Mouse (Mus musculus) embryonic facial prominence, embryonic 14.5 days (tissue): Measurements from ENCODE around the gene Vps13d. TPM values are rescaled to one million over a fixed set of nuclear protein-coding genes. Genes with fewer than 3 reads are reported as not detected.

Experiments used
- ATAC-seq: fragments of 200-750 bp; cut with Nextera tagmentation; 2 replicates; pipeline ENCODE4 v1.8.0; 2017; ENCODE audit warnings: low read depth, moderate number of reproducible peaks, moderate TSS enrichment
- DNase-seq: peaks from one replicate; pipeline ENCODE4 v3.0.0-alpha.2; 2015; ENCODE audit warnings: low spot score
- H3K27ac ChIP-seq: fragments of 300-500 bp; sonication (generic); replicated peaks from 2 replicates; pipeline ENCODE4 v1.5.1; 2014; ENCODE audit warnings: low read depth, mild to moderate bottlenecking, low read length, moderate library complexity
- H3K27me3 ChIP-seq: fragments of 300-500 bp; sonication (generic); replicated peaks from 2 replicates; pipeline ENCODE4 v1.6.1; 2014; ENCODE audit warnings: low read length; ENCODE audit not compliant: control insufficient read depth, insufficient read depth
- H3K36me3 ChIP-seq: fragments of 300-500 bp; sonication (generic); 2 replicates; pipeline ENCODE4 v1.6.1; 2014; ENCODE audit warnings: low read length, mixed read lengths; ENCODE audit not compliant: control insufficient read depth, insufficient read depth
- H3K4me1 ChIP-seq: fragments of 300-500 bp; sonication (generic); 2 replicates; pipeline ENCODE4 v1.6.1; 2014; ENCODE audit warnings: antibody characterized with exemption, low read length; ENCODE audit not compliant: control insufficient read depth, insufficient read depth
- H3K4me2 ChIP-seq: fragments of 300-500 bp; sonication (generic); 2 replicates; pipeline ENCODE4 v1.6.1; 2014; ENCODE audit warnings: low read depth, mild to moderate bottlenecking, low read length, moderate library complexity, mixed read lengths
- H3K4me3 ChIP-seq: fragments of 300-500 bp; sonication (generic); 2 replicates; pipeline ENCODE4 v1.5.1; 2014; ENCODE audit warnings: low read depth, mild to moderate bottlenecking, low read length
- H3K9ac ChIP-seq: fragments of 300-500 bp; sonication (generic); 2 replicates; pipeline ENCODE4 v1.6.1; 2014; ENCODE audit warnings: low read depth, mild to moderate bottlenecking, low read length, moderate library complexity, mixed read lengths
- H3K9me3 ChIP-seq: fragments of 300-500 bp; sonication (generic); 2 replicates; pipeline ENCODE4 v1.6.1; 2016; ENCODE audit warnings: low read length; ENCODE audit not compliant: control insufficient read depth
- WGBS: fragments of 180-500 bp; shearing (Covaris S2); extraction: QIAGEN DNeasy Blood & Tissue Kit; methylation state at CpG from one replicate; pipeline ENCODE4 v1.1.7; 2014; 5-methylcytosine and 5-hydroxymethylcytosine counted together
- polyA plus RNA-seq: library from polyadenylated mRNA; unstranded; fragments of >200 nt; fragmentation: Nextera tagmentation; extraction: Ambion mirVana; gene quantifications from 2 replicates; pipeline ENCODE4 v1.2.1, GENCODE M21; 2014

Gene Vps13d
- polyA plus RNA-seq, 1 experiment from 2014 or later: 14.5 TPM

DNA sequence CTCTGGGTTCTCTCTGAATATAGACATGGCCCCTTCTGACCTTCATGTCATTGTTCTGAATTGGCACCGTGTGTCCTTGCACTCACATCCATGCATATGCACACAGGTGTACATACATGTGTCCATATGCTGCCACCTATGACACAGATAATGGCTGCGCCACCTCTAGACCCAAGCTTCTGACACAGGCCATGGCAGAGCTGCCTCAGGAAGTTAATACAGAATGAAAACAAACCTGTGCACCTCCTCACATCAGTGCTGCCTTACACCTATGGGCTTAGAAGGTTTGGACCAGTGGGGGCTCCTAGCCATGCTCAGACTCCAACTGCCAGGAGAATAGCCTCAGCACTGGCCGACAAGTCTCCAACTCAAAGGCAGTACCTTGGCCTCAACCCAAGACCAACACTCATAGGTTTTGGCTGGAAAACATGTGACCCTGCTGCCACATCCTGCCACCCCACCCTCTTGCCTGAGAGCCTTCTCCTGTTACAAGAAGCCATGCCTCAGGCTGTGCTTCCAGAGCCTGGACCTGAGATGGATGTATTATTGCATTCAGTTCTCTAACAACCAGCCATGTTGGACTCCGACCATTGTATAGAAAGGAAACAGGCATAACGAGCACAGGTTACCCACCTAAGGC, 34.8 kb upstream of the Vps13d start:
- ATAC-seq: no peak
- Histone ChIP-seq H3K9ac (no peak overlapping the region), H3K4me2 (no peak overlapping the region), H3K4me3 (no peak overlapping the region), H3K36me3 (no peaks in the 10 kb centered on the region), H3K27ac (no peak overlapping the region), H3K27me3 (no peaks in the 10 kb centered on the region), H3K4me1 (peaks cover 4% of the 10 kb centered on the region; the same call in 1 of the 2 replicates), H3K9me3 (no peaks in the 10 kb centered on the region)
- no peak for DNase-seq
- WGBS: 81% methylated on average over 5 of the region's 5 CpGs

DNA sequence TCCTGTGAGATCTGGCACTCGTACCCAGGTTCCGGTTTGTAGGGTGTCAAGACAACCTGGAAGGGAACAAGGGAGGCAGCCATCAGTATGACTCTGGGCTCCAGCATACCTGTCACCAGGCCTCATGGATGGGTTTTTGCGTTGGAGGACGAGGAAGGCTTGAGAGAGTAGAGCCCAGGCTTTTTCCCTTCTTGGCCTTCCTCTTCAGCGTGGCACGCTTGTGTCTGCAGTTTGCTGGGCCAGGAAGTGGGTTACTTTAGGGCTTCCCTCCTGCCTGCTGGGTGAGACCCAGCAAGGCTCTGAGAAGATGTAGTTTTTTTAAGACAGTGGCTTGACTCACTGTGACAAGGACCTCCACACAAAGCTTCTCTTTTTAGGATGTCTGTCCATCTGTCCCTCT, 34.2 kb upstream of the Vps13d start:
- H3K9ac ChIP-seq: no peak overlapping the region
- no peaks in the 10 kb centered on the region for H3K9me3 ChIP-seq
- no peak overlapping the region for H3K4me3 ChIP-seq
- WGBS: 87% methylated on average over 6 of the region's 6 CpGs
- H3K27ac ChIP-seq: no peak overlapping the region
- no peaks in the 10 kb centered on the region for H3K27me3 ChIP-seq
- H3K4me1 ChIP-seq: peaks cover 4% of the 10 kb centered on the region; the same call in 1 of the 2 replicates
- no peak for DNase-seq
- H3K4me2 ChIP-seq: no peak overlapping the region
- no peak for ATAC-seq
- no peaks in the 10 kb centered on the region for H3K36me3 ChIP-seq

DNA sequence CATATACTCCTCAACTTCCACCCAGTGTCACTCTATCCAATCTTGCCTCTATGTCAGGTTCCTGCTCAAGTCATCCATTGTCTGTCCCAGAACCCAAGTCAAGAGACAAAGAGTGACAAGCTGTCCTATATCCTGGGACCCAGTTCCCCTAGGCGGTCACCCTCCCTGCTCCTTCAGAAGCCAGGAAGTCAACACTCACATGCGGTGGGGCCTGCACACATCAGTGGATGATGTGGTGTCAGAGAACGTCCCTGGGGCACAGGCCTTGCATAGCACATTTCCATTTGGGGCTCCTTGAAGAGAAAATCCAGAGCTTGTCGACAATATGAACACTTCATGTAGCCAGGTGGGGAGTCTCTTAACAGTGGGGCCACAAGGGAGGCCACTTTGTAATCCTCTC, 29.8 kb upstream of the Vps13d start:
- ATAC-seq: no peak
- Histone ChIP-seq H3K4me3 (no peak overlapping the region), H3K4me1 (no peaks in the 10 kb centered on the region), H3K9ac (no peak overlapping the region), H3K27me3 (no peaks in the 10 kb centered on the region), H3K36me3 (no peaks in the 10 kb centered on the region), H3K27ac (no peak overlapping the region), H3K9me3 (no peaks in the 10 kb centered on the region), H3K4me2 (no peak overlapping the region)
- DNase-seq: no peak
- WGBS: 86% methylated on average over 4 of the region's 4 CpGs

DNA sequence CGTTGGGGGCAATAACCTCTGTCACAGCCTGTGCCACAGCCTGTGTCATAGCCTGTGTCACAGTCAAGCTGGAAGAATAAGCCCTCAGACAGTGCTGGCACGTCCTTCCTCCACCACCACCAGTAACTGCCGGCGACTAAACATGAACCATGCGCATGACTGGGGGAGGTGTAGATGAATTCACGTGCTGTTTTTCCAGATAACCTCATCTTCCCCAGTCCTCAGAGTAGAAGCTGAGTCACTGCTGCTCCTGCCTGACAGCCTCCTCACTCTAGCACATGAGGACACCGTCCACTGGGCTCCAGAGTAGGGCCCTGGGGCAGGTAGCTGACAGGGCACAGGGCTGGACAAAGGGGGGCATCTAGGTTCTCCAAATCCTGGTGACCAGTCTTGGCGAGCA, 27.3 kb upstream of the Vps13d start:
- Histone ChIP-seq H3K4me3 (no peak overlapping the region), H3K36me3 (no peaks in the 10 kb centered on the region), H3K4me2 (no peak overlapping the region), H3K9me3 (no peaks in the 10 kb centered on the region), H3K27ac (no peak overlapping the region), H3K27me3 (no peaks in the 10 kb centered on the region), H3K4me1 (no peaks in the 10 kb centered on the region), H3K9ac (no peak overlapping the region)
- no peak for ATAC-seq
- 72% methylated on average over 8 of the region's 8 CpGs for WGBS
- no peak for DNase-seq

DNA sequence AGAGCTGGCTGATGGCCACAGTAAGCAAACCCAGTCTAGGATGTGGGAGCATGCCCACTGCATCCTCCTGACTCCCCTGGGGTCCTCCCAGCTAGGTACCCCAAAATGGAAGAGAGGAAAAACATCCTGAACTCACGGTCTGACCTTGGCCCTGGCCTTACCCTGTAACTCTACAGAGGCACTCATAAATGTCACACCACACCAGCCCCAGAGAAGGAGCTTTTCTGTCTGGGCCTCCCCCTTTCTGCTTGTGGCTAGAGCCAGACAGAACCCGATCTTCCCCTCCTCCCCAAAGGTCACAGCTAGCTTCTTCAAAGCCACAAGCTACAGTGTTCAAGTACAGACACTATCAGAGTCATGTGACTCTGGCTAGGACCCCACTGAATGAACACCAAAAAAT, 26.6 kb upstream of the Vps13d start:
- DNase-seq (no peak), ATAC-seq (no peak)
- H3K27ac ChIP-seq: no peak overlapping the region
- H3K9ac ChIP-seq: no peak overlapping the region
- no peaks in the 10 kb centered on the region for H3K9me3 ChIP-seq
- no peaks in the 10 kb centered on the region for H3K27me3 ChIP-seq
- H3K4me2 ChIP-seq: no peak overlapping the region
- 59% methylated on average over 2 of the region's 2 CpGs for WGBS
- no peaks in the 10 kb centered on the region for H3K36me3 ChIP-seq
- H3K4me1 ChIP-seq: no peaks in the 10 kb centered on the region
- H3K4me3 ChIP-seq: no peak overlapping the region

DNA sequence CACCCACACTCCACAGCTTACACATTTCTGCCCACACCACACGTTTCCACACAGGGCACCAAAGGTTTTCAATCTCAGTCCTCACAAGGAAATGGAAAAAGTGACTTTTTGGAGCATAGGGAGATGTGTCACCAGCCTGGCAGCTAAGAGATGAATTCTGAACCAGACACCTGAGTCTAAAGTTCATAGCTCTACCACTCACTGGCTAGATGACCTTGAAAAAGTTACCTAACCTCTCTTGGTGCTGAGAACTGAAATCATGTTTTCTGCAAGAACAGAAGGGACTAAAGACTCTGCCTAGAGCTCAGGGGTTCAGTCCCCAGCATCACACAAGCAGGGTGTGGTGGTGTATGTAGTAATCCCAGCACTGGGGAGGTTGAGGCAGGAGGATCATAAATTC, 25.2 kb upstream of the Vps13d start:
- DNase-seq (no peak), ATAC-seq (no peak)
- no peak overlapping the region for H3K9ac ChIP-seq
- H3K27ac ChIP-seq: no peak overlapping the region
- H3K4me1 ChIP-seq: no peaks in the 10 kb centered on the region
- H3K36me3 ChIP-seq: no peaks in the 10 kb centered on the region
- 63% methylated on average over 1 of the region's 1 CpGs for WGBS
- no peak overlapping the region for H3K4me3 ChIP-seq
- H3K9me3 ChIP-seq: no peaks in the 10 kb centered on the region
- H3K27me3 ChIP-seq: no peaks in the 10 kb centered on the region
- H3K4me2 ChIP-seq: no peak overlapping the region

DNA sequence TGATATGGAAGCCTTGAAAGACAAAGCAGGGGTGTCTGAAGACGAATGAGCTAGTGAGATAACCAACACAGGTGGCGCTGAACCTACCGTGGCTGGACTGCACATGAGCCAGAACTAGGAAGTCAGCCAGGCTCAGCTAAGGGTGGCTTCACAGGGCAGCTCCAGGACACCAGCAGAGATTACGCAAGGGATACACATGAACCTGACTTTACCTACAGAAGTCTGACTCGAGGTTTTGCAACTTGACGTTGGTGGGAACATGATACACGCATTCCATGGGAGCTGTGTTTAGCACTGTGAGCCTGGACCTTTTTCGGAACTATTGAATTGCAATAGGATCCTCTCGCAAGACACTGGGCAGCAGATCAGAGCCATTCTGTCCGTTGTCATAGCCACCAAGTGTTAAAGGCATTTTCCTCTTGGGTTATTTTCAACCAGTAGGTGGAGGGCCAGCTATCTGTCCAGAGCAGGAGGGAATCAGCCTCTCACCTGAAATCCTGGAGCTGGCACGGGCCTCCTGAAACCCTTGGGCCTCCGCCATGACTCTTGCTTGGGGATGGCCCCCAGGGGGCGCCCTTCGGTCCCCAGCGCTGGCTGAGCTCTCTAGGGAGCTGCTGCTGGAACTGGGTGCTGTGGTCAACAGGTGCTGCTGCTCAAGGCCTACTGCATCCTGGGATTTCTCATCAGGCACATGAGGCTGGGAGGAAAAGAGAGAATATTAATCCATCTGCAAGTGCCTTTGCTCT, 24.6 kb upstream of the Vps13d start:
- DNase-seq (no peak), ATAC-seq (no peak)
- Histone ChIP-seq H3K9ac (no peak overlapping the region), H3K4me2 (no peak overlapping the region), H3K27me3 (no peaks in the 10 kb centered on the region), H3K27ac (no peak overlapping the region), H3K36me3 (no peaks in the 10 kb centered on the region), H3K9me3 (no peaks in the 10 kb centered on the region), H3K4me1 (no peaks in the 10 kb centered on the region), H3K4me3 (no peak overlapping the region)
- 53% methylated on average over 15 of the region's 15 CpGs for WGBS

DNA sequence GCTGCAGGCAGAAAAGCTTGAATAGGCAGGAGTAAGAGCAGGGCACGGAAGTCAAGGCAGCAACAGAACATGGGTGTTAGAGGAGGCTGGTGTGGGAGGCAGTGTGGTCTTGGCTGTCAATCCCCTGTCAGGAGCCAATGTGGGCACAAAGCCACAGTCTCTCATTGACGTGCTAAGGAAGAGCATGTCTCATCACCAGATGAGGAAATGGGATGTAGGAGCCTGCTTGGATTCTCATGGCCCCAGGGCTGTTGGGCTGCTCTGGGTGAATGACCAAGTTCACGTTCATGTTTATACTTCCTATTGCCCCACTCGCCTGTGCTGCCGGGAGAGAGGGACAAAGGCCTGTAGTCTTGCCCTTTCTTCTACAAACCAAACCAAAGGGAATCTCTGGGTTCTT, 23.0 kb upstream of the Vps13d start:
- WGBS: 56% methylated on average over 5 of the region's 5 CpGs
- Histone ChIP-seq H3K4me2 (no peak overlapping the region), H3K36me3 (no peaks in the 10 kb centered on the region), H3K9ac (no peak overlapping the region), H3K4me1 (no peaks in the 10 kb centered on the region), H3K27me3 (no peaks in the 10 kb centered on the region), H3K27ac (no peak overlapping the region), H3K4me3 (no peak overlapping the region), H3K9me3 (no peaks in the 10 kb centered on the region)
- no peak for ATAC-seq
- DNase-seq: no peak

DNA sequence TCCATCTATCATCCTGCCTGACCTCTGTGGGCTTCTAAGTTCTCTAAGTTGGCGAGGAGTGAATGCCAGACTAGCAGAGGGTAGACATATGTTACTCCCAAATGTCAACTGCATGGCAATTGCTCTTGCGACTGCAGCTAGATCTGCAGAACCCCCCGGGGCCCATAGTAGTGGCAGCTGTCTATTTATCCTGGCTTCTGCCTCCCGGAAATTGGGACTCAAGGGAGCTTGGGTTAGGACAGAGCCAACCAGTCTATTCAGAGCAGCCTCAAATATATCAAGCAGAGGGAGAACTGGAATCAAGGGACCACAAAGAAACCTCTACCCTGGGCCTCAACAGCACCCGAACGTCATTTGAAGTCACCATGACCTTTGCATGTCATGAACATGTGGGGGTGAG, 22.2 kb upstream of the Vps13d start:
- Histone ChIP-seq H3K27me3 (no peaks in the 10 kb centered on the region), H3K9me3 (no peaks in the 10 kb centered on the region), H3K27ac (no peak overlapping the region), H3K4me3 (no peak overlapping the region), H3K9ac (no peak overlapping the region), H3K4me1 (no peaks in the 10 kb centered on the region), H3K4me2 (no peak overlapping the region), H3K36me3 (no peaks in the 10 kb centered on the region)
- no peak for ATAC-seq
- 64% methylated on average over 6 of the region's 6 CpGs for WGBS
- no peak for DNase-seq
